Mouse (Mus musculus): Measurements from ENCODE around the gene Pm20d1.
A peak's percentile ranks its signal among the peaks of the same experiment; 100 is the strongest.

The Pm20d1 gene

GRCm38 (mm10) chr1:131828297-131829126 lies 31.3 kb downstream of the Pm20d1 start:
- peak; percentile 23 for DNase-seq (ENCODE audit: low spot score in 2 of 2)

DNA sequence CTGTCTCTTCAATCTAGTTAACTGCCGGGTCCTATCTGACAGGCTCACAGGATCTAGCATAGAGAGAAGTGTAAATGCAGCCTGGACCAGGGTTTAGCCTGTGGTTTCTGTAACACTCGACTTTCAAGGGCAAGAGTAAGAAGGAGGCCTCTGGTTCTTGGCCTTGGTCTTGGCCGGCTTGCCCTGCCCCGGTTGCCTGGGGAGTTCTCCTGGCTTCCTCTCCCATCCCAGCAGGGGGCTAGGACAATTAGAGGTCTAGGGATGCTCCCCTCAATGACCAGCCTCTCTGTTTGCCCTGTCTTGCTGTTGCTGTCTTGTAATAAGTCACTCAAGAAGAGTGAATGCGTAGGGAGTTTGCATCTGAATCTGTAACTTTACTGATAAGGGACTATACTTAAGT lies 32.1 kb downstream of the Pm20d1 start:
- no peak for DNase-seq (ENCODE audit: low spot score in 2 of 2)

DNA sequence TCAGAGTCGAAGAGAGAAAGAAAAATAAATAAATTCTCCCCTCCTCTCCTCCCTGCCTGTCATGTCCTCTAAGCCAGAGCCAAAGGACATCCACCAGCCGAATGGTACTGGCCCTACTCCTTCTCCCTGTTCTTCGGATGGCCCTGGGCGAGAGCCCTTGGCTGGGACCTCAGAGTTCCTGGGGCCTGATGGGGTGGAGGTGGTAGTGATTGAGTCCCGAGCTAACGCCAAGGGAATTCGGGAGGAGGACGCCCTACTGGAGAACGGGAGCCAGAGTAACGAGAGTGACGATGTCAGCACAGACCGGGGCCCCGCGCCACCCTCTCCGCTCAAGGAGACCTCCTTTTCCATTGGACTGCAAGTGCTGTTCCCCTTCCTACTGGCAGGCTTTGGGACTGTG lies 33.4 kb downstream of the Pm20d1 start:
- DNase-seq (ENCODE audit: low spot score in 2 of 2) = no peak

- no peak for DNase-seq (ENCODE audit: low spot score in 2 of 2)
Measured at GRCm38 (mm10) chr1:131830971-131831641, 33.9 kb downstream of the Pm20d1 start.

DNA sequence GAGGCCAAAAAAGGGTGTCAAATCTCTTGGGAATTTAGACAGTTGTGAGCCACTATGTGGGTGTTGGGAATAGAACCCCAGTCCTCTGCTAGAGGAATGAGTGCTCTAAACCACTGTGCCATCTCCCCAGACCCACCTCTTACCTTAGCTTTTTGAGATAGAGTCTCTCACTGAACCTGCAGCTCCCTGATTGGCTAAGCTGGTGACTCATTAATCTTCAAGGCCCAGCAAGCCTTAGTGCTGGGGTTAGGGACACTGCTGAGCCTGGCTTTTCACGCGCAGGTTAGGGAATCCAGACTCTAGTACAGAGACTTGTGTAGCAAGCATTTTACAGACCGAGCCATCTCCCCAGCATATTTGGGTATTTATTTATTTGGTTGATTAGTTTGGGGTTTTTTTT lies 39.9 kb downstream of the Pm20d1 start:
- DNase-seq (ENCODE audit: low spot score in 2 of 2) = no peak

DNA sequence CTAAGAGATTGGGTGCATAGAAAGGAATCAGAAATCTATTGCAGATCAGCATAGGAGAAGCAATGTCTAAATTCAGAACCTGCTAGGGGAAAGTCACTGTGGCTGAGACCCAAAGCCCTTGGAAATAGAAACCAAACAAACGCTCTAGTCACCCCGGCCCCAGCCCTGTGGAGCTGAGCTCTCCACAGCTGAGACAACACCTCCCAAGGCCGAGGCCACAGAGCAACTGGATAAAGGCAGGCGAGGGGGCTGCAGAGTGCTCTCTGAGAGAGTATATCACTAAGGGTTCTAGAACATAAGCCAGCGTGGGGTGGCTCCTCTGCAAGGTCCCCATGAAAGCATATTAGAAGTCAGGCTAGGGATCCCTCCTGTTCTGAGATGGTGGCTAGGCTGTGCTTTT lies 41.4 kb downstream of the Pm20d1 start:
- no peak for DNase-seq (ENCODE audit: low spot score in 2 of 2)

DNA sequence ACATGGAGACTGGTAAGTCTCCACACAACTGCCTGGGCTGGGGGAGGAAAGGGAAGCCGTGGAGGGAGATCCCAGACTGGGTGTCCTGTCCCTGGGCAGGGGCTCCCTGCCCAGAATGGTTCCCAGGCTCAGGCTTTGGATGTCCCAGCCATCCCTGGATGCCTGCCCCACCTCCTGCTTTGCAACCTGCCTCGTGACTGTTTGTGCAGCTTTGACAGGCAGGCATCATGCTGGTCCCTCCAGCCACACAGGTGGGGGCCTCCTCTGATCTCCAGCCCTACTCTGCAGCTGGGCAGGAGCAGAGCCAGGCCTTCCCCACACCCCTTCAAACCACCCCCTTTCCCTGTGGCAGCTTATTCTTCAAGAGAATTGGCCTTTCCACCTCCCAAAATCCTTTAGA lies 42.1 kb downstream of the Pm20d1 start:
- DNase-seq (ENCODE audit: low spot score in 2 of 2) = no peak

- no peak for DNase-seq (ENCODE audit: low spot score in 2 of 2)
Measured at GRCm38 (mm10) chr1:131842221-131842620, 45.0 kb downstream of the Pm20d1 start.

GRCm38 (mm10) chr1:131843758-131844157 lies 46.6 kb downstream of the Pm20d1 start:
- DNase-seq (ENCODE audit: low spot score in 2 of 2) = no peak

GRCm38 (mm10) chr1:131844883-131845282 lies 47.7 kb downstream of the Pm20d1 start:
- DNase-seq (ENCODE audit: low spot score in 2 of 2) = no peak

DNA sequence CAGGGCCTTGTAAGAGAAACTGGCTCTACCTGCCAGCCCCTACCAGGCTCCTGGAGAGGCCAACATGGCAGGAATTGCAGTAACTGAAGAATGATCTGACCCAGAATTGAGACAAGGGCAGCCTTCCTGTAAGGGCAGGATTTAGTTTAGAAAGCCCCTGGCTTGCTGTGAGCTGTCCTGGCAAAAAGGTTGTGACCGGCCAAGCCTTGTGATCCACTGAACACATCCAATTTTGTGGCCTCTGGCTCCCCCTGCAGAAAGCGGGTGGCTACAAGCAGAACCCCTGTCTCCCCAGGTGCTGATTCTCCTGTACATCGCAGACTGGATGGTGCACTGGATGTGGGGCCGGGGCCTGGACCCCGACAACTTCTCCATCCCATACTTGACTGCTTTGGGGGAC lies 49.1 kb downstream of the Pm20d1 start:
- DNase-seq (ENCODE audit: low spot score in 2 of 2) = peak in 1 of 2 experiments; percentile 41

- no peak for DNase-seq (ENCODE audit: low spot score in 2 of 2)
Measured at GRCm38 (mm10) chr1:131861811-131862210, 64.6 kb downstream of the Pm20d1 start.

DNA sequence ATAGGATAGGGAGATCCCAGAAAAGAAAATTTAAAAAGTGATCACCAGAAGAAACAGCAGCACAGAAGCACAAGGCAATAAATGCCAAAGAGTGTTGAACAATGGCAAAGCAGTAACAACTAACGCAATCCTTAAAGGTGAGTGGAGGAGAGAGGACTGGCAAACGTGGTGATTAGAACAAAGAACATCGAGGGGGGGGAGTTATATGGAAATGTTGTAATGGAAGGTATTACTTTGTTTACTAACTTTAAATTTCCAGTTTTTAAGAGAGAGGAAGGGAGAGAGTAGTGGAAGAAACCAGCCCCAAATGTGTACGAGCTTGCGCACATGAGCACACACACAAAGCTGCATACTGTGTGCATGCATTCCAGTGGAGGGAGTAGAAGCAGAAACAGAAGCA lies 68.4 kb downstream of the Pm20d1 start:
- DNase-seq (ENCODE audit: low spot score in 2 of 2) = no peak

DNA sequence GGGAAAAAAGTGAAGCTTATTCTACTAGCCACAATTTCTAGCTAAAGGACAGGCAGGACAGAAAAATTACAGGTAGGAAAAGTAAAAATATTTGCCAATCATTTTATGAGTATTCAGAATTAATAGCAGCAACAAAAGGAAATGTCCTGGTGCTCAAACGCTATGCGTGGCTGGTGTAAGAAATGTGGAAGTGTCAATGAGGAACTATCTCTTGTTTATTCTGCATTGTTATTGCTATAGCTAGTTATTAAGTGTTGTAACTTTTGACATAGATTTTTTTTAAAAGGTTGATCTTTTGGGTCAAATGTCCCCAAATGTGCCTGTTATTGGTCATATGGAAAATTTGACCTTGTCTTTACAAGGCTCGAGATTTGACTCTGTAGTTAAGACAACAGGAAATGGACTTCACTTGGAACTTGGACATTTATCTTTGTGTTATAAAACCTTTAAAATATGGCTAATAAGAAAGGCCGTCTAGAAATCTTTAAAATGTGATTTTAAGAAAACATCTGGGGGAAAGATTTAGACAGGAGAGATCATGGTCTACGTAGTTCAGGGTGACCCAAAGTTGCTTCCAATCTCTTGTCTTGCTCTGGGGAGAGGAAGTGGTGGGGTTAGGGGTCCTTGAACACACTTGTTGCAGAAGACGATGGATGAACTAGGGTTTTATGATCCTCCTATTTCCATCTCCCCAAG lies 69.3 kb downstream of the Pm20d1 start:
- DNase-seq (ENCODE audit: low spot score in 2 of 2) = no peak

- peak; percentile 89 to 92 for DNase-seq (ENCODE audit: low spot score in 2 of 2)
Measured at GRCm38 (mm10) chr1:131867093-131867945, 70.1 kb downstream of the Pm20d1 start, which contains the start of gene Rab29. TSS of gene Rab29 (plus strand) at chr1:131867224.

DNA sequence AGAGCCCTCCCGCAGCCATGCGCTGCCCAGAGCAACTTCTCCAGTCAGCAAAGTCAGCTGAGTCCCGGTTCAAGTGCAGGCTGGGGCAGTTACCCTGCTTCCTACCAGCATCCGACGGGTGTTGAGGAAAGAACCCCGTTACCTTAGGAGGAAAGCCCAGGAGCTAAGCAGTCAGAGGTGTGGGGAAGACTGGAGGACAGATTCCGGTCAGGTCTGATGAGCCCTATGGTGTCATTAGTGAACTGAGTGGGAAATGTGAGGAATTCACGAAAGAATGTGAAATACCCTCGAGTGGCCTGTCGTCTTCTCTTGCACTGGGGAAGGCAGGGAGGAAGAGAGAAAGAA lies 70.7 kb downstream of the Pm20d1 start:
- DNase-seq (ENCODE audit: low spot score in 2 of 2) = peak in 1 of 2 experiments; percentile 6

DNA sequence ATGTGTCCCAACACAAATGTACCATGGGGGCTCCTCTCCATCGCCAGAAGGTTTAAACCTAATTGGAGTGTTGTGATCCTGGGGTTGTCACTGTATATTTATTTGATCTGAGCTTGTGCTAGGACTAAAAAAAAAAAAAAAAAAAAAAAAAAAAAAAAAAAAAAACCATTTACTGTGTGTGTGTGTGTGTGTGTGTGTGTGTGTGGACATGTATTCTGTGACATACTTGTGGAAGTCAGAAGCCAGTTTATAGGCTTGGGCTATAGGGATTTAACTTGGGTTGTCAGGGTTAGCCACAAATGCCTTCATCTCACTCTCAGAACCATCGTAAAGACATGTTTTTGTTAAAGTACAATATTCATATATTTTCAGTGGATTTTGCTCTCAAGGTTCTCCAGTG lies 72.4 kb downstream of the Pm20d1 start:
- no peak for DNase-seq (ENCODE audit: low spot score in 2 of 2)

All from natural killer cell, adult 2 months (primary cell).